In the genomic region with DNA sequence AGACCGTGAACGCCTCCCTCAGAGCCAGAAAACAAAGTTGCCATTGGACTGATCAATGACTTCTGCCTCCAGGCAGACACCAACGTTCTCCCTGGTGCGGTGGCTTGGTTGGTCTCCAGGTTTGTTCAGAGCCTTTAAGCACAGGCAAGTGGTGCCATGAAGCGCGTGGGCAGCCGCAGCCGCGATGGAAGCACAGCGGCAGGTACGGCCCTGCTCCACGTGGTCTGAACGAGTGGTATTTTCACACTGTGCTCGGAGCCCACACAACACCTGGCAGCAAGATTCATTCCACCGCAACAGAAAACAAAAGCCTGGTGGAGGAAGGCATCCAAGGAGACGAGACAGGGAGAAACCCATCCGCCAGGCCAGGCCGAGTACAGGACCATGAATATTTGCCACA, we compare ENCODE assay signal across 17 mouse cellular contexts. TPM values are rescaled to one million over a fixed set of nuclear protein-coding genes. Genes with fewer than 3 reads are reported as not detected.
DNase-seq lines count a peak whose midpoint lies in the region; ATAC-seq lines count a peak whose summit lies in the region.
"Had no signal": no experiment of that assay in that cellular context is flagged by ENCODE, and none has a peak within 500 bp of the region (broad histone marks: within the 10 kb centered on the region; RNA-seq: fewer than 3 reads in every experiment).

No protein-coding gene starts in this region.

- peak; percentile 79 for ATAC-seq in frontal cortex, adult (ENCODE audit: low TSS enrichment)
- ATAC-seq in monocyte, adult 5-6 weeks (replicated peaks; ENCODE audit: insufficient number of reproducible peaks, low FRiP score, low TSS enrichment, poor library complexity, severe bottlenecking): no peak
- ATAC-seq: forebrain, embryonic 13.5 days had no signal

- intact Hi-C loops in left cerebral cortex, postnatal 25 days (cut with DNase I): loop anchor here (10.0 kb wide), 1 partner anchor 415 kb away; no protein-coding TSS in a partner anchor

- DNase-seq in frontal cortex, postnatal 14 days (ENCODE audit: low spot score in 2 of 2): no peak
- peak; percentile 76 for DNase-seq in right cerebral cortex, adult 18-20 months
- DNase-seq in right cerebral cortex, postnatal 4 days: no peak
- DNase-seq in left cerebral cortex, postnatal 25 days (ENCODE audit: low spot score in 2 of 2): peak; percentile 73 to 83
- peak; percentile 64 for DNase-seq in telencephalon, adult 2 months (ENCODE audit: low read depth, low spot score)
- no peak for DNase-seq in embryo, embryonic 9.5 days (ENCODE audit: extremely low spot score)
- DNase-seq: cerebellum, adult 9-11 months; gastrocnemius, postnatal 36 days; kidney, adult 18-20 months; thymus, adult 2 months had no signal

RNA-seq across cellular contexts. Expression of a gene that starts 7.3 kb away (rescaled TPM):
- 10 to 100 TPM; 15.7 to 27.5 TPM for total RNA-seq in left cerebral cortex, postnatal 25 days (2021)
- not detected in 3 replicates for total RNA-seq in monocyte, adult 5-6 weeks (2017)
- total RNA-seq: heart, adult 8-10 months; hematopoietic stem cell, adult 5-6 weeks; megakaryocyte progenitor cell, adult 5-6 weeks; MEL had no signal

Comparison
In these comparisons a context has a peak if more than half of its experiments do, and no peak if none do; other contexts are left out.
1. DNase-seq: peak in right cerebral cortex, adult 18-20 months (single experiment), left cerebral cortex, postnatal 25 days (2 of 2) and telencephalon, adult 2 months (single experiment); none in frontal cortex, postnatal 14 days (0 of 2), right cerebral cortex, postnatal 4 days (single experiment) and embryo, embryonic 9.5 days (single experiment).
2. RNA of a gene that starts 7.3 kb away (total RNA-seq): 15.7 to 27.5 TPM in left cerebral cortex, postnatal 25 days; not detected in monocyte, adult 5-6 weeks; every median in the first group is over 10 times any median in the second.